Comparison of ENCODE assay signal across 14 mouse cellular contexts in the genomic region with DNA sequence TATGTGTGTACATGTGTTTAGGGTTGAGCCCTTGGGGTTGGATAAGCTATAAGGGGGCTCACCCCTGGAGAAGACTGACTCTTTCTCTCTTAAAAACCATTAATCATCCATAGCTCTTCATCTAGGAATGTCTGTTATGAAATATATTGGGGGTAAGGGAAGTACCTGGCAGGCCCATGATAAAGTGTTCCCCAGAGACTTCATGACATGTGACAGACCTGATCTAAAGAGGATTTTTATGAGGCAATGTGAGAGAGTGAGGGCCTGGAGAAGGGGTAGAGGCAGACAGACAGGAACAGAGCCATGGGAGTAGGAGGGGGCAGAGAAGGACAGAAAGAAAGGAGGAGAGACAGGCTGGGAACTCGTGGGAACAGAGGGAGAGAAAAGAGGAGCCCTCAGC.
"Had no signal": no experiment of that assay in that cellular context is flagged by ENCODE, and none has a peak within 500 bp of the region (broad histone marks: within the 10 kb centered on the region; RNA-seq: fewer than 3 reads in every experiment).

No protein-coding gene starts in this region.

- H3K27ac ChIP-seq: layer of hippocampus, adult 2 months; liver, embryonic 13.5 days; lung, embryonic 15.5 days; macrophage; midbrain, embryonic 12.5 days; stomach, postnatal 0 days had no signal

- H3K36me3 ChIP-seq: liver, embryonic 13.5 days; lung, embryonic 15.5 days; midbrain, embryonic 12.5 days had no signal

- ATAC-seq: liver, postnatal 0 days; midbrain, embryonic 16.5 days had no signal

- H3K4me1 ChIP-seq: liver, embryonic 13.5 days; megakaryocyte, embryonic 14.5 days had no signal

- H3K4me3 ChIP-seq: layer of hippocampus, adult 2 months; liver, embryonic 13.5 days; lung, embryonic 15.5 days; megakaryocyte, embryonic 14.5 days; midbrain, embryonic 12.5 days had no signal

- H3K27me3 ChIP-seq: liver, embryonic 13.5 days; lung, embryonic 15.5 days; megakaryocyte, embryonic 14.5 days; midbrain, embryonic 12.5 days had no signal

- H3K9ac ChIP-seq: liver, embryonic 13.5 days; liver, postnatal 0 days; lung, embryonic 15.5 days; midbrain, embryonic 12.5 days had no signal

- H3K9me3 ChIP-seq: liver, embryonic 13.5 days; lung, embryonic 15.5 days; megakaryocyte, embryonic 14.5 days; midbrain, embryonic 12.5 days had no signal

- DNase-seq: kidney, postnatal 10 days; kidney, postnatal 4 days; liver; liver, embryonic 13.5 days; liver, postnatal 0 days; lung, postnatal 14 days; thymus, postnatal 14 days had no signal

- H3K4me2 ChIP-seq: liver, embryonic 13.5 days; lung, embryonic 15.5 days; midbrain, embryonic 12.5 days had no signal
